Mouse (Mus musculus) midbrain, postnatal 0 days (tissue): ENCODE measurements around the gene Fam167b. TPM values are rescaled to one million over a fixed set of nuclear protein-coding genes. Genes with fewer than 3 reads are reported as not detected.
"Not testable (repeated sequence)": the region's sequence is repeated elsewhere in the genome, so short reads cannot be mapped to it uniquely, and the experiment has no call there.

Source experiments
- ATAC-seq: fragments of 200-750 bp; cut with Nextera tagmentation; 2 replicates; pipeline ENCODE4 v1.8.0; 2017; ENCODE audit warnings: moderate number of reproducible peaks, mild to moderate bottlenecking, moderate TSS enrichment, moderate library complexity; ENCODE audit not compliant: low FRiP score
- DNase-seq: peaks from one replicate; pipeline ENCODE4 v3.0.0-alpha.2; 2015; ENCODE audit warnings: low spot score
- H3K27ac ChIP-seq: fragments of 300-500 bp; sonication (generic); 2 replicates; pipeline ENCODE4 v1.5.1; 2014; ENCODE audit warnings: low read depth, mild to moderate bottlenecking, low read length, mixed read lengths
- H3K27me3 ChIP-seq: fragments of 300-500 bp; sonication (generic); 2 replicates; pipeline ENCODE4 v1.6.1; 2014; ENCODE audit warnings: low read length, control low read depth, mixed read lengths; ENCODE audit not compliant: insufficient read depth
- H3K36me3 ChIP-seq: fragments of 300-500 bp; sonication (generic); 2 replicates; pipeline ENCODE4 v1.6.1; 2014; ENCODE audit warnings: low read length, control low read depth, mixed read lengths; ENCODE audit not compliant: insufficient read depth
- H3K4me1 ChIP-seq: fragments of 300-500 bp; sonication (generic); 2 replicates; pipeline ENCODE4 v1.6.1; 2014; ENCODE audit warnings: mild to moderate bottlenecking, control low read depth, antibody characterized with exemption, low read length, mixed read lengths; ENCODE audit not compliant: insufficient read depth
- H3K4me2 ChIP-seq: fragments of 300-500 bp; sonication (generic); 2 replicates; pipeline ENCODE4 v1.6.1; 2014; ENCODE audit warnings: low read depth, mild to moderate bottlenecking, low read length, mixed read lengths; ENCODE audit not compliant: poor library complexity, severe bottlenecking
- H3K4me3 ChIP-seq: fragments of 300-500 bp; sonication (generic); 2 replicates; pipeline ENCODE4 v1.5.1; 2014; ENCODE audit warnings: low read depth, mild to moderate bottlenecking, low read length, moderate library complexity
- H3K9ac ChIP-seq: fragments of 300-500 bp; sonication (generic); replicated peaks from 2 replicates; pipeline ENCODE4 v1.6.1; 2014; ENCODE audit warnings: mild to moderate bottlenecking, low read length, moderate library complexity, mixed read lengths; ENCODE audit not compliant: poor library complexity, severe bottlenecking
- H3K9me3 ChIP-seq: fragments of 300-500 bp; sonication (generic); 2 replicates; pipeline ENCODE4 v1.6.1; 2016; ENCODE audit warnings: low read length, control low read depth
- CTCF ChIP-seq: IDR thresholded peaks from 2 replicates; pipeline ENCODE4 v1.5.1; 2016; ENCODE audit warnings: antibody characterized with exemption, mild to moderate bottlenecking
- WGBS: fragments of 180-500 bp; shearing (Covaris S2); extraction: QIAGEN DNeasy Blood & Tissue Kit; methylation state at CpG from one replicate; pipeline ENCODE4 v1.1.7; 2014; 5-methylcytosine and 5-hydroxymethylcytosine counted together
- microRNA-seq: library from miRNA; unstranded; fragments of <30 nt; microRNA quantifications from one replicate; pipeline ENCODE4, GENCODE M21; 2016; ENCODE audit warnings: borderline number of aligned reads
- polyA plus RNA-seq: library from polyadenylated mRNA; unstranded; fragments of >200 nt; fragmentation: Nextera tagmentation; extraction: Ambion mirVana; gene quantifications from 2 replicates; pipeline ENCODE4 v1.2.1, GENCODE M21; 2015
- total RNA-seq: library from RNA; depleted of rRNA; stranded (reverse); fragments of >200 nt; gene quantifications from 2 replicates; pipeline ENCODE4 v1.2.3, GENCODE M21; 2014; rRNA removed

Fam167b gene
- total and polyA plus RNA-seq, 2 experiments from 2014 or later, result not detected

DNA sequence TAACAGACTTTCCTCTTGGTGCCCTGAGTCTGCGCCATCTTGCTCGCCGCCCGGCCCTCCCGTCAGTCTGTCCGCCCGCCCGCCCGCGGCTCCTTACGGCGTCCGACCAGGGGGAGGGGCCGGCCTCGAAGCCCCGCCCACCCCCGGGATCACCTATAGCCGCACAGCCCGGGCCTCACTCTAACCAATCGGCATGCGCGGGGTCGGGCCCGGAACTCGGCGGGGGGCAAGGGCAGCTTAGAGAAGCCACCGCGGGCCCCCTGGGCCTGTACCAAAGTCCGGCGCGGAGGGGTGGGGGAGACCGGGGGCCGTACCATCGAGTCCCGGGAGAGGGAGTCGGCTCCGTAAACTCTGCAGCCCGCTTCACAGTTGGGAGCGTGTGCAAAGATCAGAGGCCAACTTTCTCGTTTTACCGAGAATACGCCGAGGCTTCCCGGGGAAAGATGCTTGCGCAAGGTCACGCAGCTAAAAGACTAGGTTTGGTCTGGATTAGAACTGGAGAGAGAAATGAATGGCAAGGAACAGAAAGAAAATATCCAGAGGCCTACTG, 35.7 kb downstream of the Fam167b start, which contains the start of gene Hdac1:
Gene Hdac1, minus strand, starts transcription at position 122 of the 550 bp plus-strand sequence.
- no peaks in the 10 kb centered on the region for H3K9me3 ChIP-seq
- peak; percentile 10; the same call in 1 of the 2 replicates for TF ChIP-seq CTCF
- 2% methylated on average over 45 of the region's 46 CpGs for WGBS
- H3K9ac ChIP-seq, result peak within 1 kb of the TSS; percentile 70
- peaks cover 6% of the 10 kb centered on the region for H3K4me1 ChIP-seq
- H3K36me3 ChIP-seq, result no peaks in the 10 kb centered on the region
- H3K27ac ChIP-seq, result peak within 1 kb of the TSS; percentile 62
- peak; percentile 98 for DNase-seq
- peak; percentile 98 for ATAC-seq
- peak within 1 kb of the TSS; percentile 75 for H3K4me2 ChIP-seq
- peak within 1 kb of the TSS; percentile 73 for H3K4me3 ChIP-seq
- no peaks in the 10 kb centered on the region for H3K27me3 ChIP-seq

DNA sequence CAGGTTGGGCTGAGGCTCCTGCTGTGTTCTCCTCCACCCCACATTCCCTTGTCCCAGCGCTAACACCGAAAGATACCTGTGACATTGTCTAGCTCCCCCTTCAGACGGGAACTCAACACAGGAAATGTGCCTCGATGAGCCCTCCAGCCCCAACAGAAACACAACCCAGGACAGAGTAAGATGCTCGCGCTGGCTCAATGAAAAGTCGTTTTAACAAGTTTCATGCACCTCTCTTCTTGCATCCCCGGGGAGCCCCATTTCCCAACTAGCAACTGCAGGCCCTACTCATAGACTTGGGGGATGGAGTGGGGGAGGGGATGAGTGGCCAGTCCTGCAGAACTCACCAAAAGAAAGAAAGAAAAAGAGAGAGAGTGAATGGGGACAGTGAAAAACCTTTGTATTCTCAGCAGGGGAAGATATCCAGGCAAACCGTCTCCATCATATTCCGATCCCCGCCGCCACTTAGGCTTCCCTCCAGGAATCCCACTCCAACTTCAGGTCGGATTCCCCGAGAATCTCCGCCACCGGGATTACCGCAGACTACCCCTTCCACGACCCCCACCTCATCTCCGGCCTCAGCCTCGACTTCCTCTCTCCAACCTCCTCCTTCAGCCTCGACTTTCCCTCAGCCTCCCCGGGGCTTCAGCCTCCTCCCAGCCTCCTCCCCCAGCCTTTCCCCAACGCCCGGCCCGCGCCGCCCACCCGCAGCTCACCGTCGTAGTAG, 36.3 kb downstream of the Fam167b start:
- under 1% methylated on average over 30 of the region's 30 CpGs for WGBS
- peak overlapping the region; percentile 70 for H3K9ac ChIP-seq
- peak; percentile 41; the same call in 1 of the 2 replicates for TF ChIP-seq CTCF
- ATAC-seq (no peak), DNase-seq (no peak)
- no peaks in the 10 kb centered on the region for H3K36me3 ChIP-seq
- peak overlapping the region; percentile 62 for H3K27ac ChIP-seq
- H3K4me2 ChIP-seq, result peak overlapping the region; percentile 75
- no peaks in the 10 kb centered on the region for H3K27me3 ChIP-seq
- peak overlapping the region; percentile 73 for H3K4me3 ChIP-seq
- H3K9me3 ChIP-seq, result no peaks in the 10 kb centered on the region
- H3K4me1 ChIP-seq, result peaks cover 6% of the 10 kb centered on the region

DNA sequence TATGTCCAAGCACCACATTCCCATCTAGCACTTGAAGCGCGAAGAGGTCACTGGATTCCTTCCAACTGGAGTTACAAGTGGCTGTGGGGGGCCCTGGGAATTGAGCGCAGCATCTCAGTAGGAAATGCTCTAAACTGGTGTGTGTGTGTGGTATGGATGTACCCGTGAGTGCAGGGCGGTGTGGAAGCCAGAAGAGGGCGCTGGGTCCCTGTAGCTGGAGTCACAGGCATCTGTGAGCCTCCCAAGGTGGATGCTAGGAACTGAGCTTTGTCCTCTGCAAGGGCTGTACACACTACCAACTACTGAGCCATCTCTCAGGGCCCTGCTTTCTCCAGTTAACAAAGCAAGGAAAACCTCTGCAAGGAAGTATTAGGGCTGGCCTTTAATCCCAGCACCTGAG, 38.3 kb downstream of the Fam167b start:
- Histone ChIP-seq H3K9me3 (no peaks in the 10 kb centered on the region), H3K36me3 (no peaks in the 10 kb centered on the region), H3K9ac (no peak overlapping the region), H3K4me3 (no peak overlapping the region), H3K4me2 (no peak overlapping the region), H3K27ac (no peak overlapping the region), H3K4me1 (peaks cover 6% of the 10 kb centered on the region), H3K27me3 (no peaks in the 10 kb centered on the region)
- ATAC-seq (no peak), DNase-seq (no peak)
- WGBS, result 92% methylated on average over 6 of the region's 6 CpGs
- TF ChIP-seq CTCF, result peak; percentile 39; the same call in 1 of the 2 replicates

DNA sequence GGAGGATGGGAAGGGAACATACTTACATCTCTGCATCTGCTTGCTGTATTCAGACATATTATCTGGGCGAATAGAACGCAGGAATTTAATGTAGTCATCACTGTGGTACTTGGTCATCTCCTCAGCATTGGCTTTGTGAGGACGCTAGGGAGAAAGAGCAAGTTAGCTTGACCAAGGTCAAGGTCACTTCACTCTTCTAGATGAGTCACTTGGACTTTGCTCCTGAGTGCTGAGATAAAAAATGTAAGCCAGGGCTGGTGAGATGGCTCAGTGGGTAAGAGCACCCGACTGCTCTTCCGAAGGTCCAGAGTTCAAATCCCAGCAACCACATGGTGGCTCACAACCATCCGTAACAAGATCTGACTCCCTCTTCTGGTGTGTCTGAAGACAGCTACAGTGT, 49.4 kb downstream of the Fam167b start:
- ATAC-seq, H3K9me3 ChIP-seq, H3K4me1 ChIP-seq, H3K27me3 ChIP-seq, H3K4me2 ChIP-seq, H3K27ac ChIP-seq, H3K9ac ChIP-seq, DNase-seq, H3K4me3 ChIP-seq: not testable (repeated sequence)
- peaks cover 32% of the 10 kb centered on the region for H3K36me3 ChIP-seq
- 94% methylated on average over 5 of the region's 6 CpGs for WGBS

Small RNA genes lying within 50 kb of the gene (microRNA-seq; reads per million reads assigned to microRNA genes)
- gene Mir8119, result not detected

Other genes with a start within 250 kb of the Fam167b start
- gene Rbbp4, start 243.2 kb downstream of the Fam167b start, total RNA-seq, result 79.2 and 82.4 TPM in 2 replicates
- 187 and 198 TPM in 2 replicates for gene Rbbp4, start 243.2 kb downstream of the Fam167b start, polyA plus RNA-seq
- gene Zbtb8os, start 242.9 kb downstream of the Fam167b start, total RNA-seq, result 2.9 and 4.1 TPM in 2 replicates
- gene Zbtb8os, start 242.9 kb downstream of the Fam167b start, polyA plus RNA-seq, result 15.6 and 20.6 TPM in 2 replicates
- gene Zbtb8a, start 200.4 kb downstream of the Fam167b start, total RNA-seq, result 22.9 and 25.2 TPM in 2 replicates
- gene Zbtb8a, start 200.4 kb downstream of the Fam167b start, polyA plus RNA-seq, result 15.5 and 15.8 TPM in 2 replicates
- gene Zbtb8b, start 137.7 kb downstream of the Fam167b start, total RNA-seq, result 14.3 and 15.1 TPM in 2 replicates
- 14.5 and 15.9 TPM in 2 replicates for gene Zbtb8b, start 137.7 kb downstream of the Fam167b start, polyA plus RNA-seq
- 53.7 and 58.9 TPM in 2 replicates for gene Bsdc1, start 117.0 kb downstream of the Fam167b start, total RNA-seq
- 27.0 and 27.1 TPM in 2 replicates for gene Bsdc1, start 117.0 kb downstream of the Fam167b start, polyA plus RNA-seq
- 0.16 and 2.5 TPM in 2 replicates for gene Tssk3, start 87.5 kb downstream of the Fam167b start, total RNA-seq
- 1.7 and 1.8 TPM in 2 replicates for gene Tssk3, start 87.5 kb downstream of the Fam167b start, polyA plus RNA-seq
- gene Fam229a, start 87.4 kb downstream of the Fam167b start, total RNA-seq, result 2.2 TPM in 1 of 2 replicates, not detected in the other
- 4.3 and 5.4 TPM in 2 replicates for gene Fam229a, start 87.4 kb downstream of the Fam167b start, polyA plus RNA-seq
- 1,529 and 1,586 TPM in 2 replicates for gene Marcksl1, start 65.0 kb downstream of the Fam167b start, total RNA-seq
- gene Marcksl1, start 65.0 kb downstream of the Fam167b start, polyA plus RNA-seq, result 1,678 and 1,776 TPM in 2 replicates
- 28.3 and 31.2 TPM in 2 replicates for gene Hdac1, start 35.8 kb downstream of the Fam167b start, total RNA-seq
- 48.4 and 48.9 TPM in 2 replicates for gene Hdac1, start 35.8 kb downstream of the Fam167b start, polyA plus RNA-seq
- 17.5 and 20.4 TPM in 2 replicates for gene Lck, start 4.9 kb downstream of the Fam167b start, total RNA-seq
- 17.5 and 20.7 TPM in 2 replicates for gene Lck, start 4.9 kb downstream of the Fam167b start, polyA plus RNA-seq
- 282 and 300 TPM in 2 replicates for gene Eif3i, start 22.1 kb upstream of the Fam167b start, total RNA-seq
- gene Eif3i, start 22.1 kb upstream of the Fam167b start, polyA plus RNA-seq, result 213 and 222 TPM in 2 replicates
- gene Tmem234, start 22.1 kb upstream of the Fam167b start, total RNA-seq, result 146 and 189 TPM in 2 replicates
- 210 and 232 TPM in 2 replicates for gene Tmem234, start 22.1 kb upstream of the Fam167b start, polyA plus RNA-seq
- 0.82 and 3.9 TPM in 2 replicates for gene Dcdc2b, start 35.7 kb upstream of the Fam167b start, total RNA-seq
- gene Dcdc2b, start 35.7 kb upstream of the Fam167b start, polyA plus RNA-seq, result 2.7 and 4.4 TPM in 2 replicates
- gene Iqcc, start 40.5 kb upstream of the Fam167b start, total RNA-seq, result 7.9 and 33.0 TPM in 2 replicates
- 17.2 and 20.2 TPM in 2 replicates for gene Iqcc, start 40.5 kb upstream of the Fam167b start, polyA plus RNA-seq
- 78.8 and 96.0 TPM in 2 replicates for gene Ccdc28b, start 45.4 kb upstream of the Fam167b start, total RNA-seq
- gene Ccdc28b, start 45.4 kb upstream of the Fam167b start, polyA plus RNA-seq, result 174 and 182 TPM in 2 replicates
- gene Txlna, start 62.5 kb upstream of the Fam167b start, total RNA-seq, result 33.4 and 38.2 TPM in 2 replicates
- 25.6 and 27.2 TPM in 2 replicates for gene Txlna, start 62.5 kb upstream of the Fam167b start, polyA plus RNA-seq
- 63.1 and 65.3 TPM in 2 replicates for gene Kpna6, start 94.2 kb upstream of the Fam167b start, total RNA-seq
- 13.5 and 14.9 TPM in 2 replicates for gene Kpna6, start 94.2 kb upstream of the Fam167b start, polyA plus RNA-seq
- 26.0 and 29.6 TPM in 2 replicates for gene Tmem39b, start 118.3 kb upstream of the Fam167b start, total RNA-seq
- 15.9 and 16.4 TPM in 2 replicates for gene Tmem39b, start 118.3 kb upstream of the Fam167b start, polyA plus RNA-seq
- gene Khdrbs1, start 163.8 kb upstream of the Fam167b start, total RNA-seq, result 80.8 and 101 TPM in 2 replicates
- gene Khdrbs1, start 163.8 kb upstream of the Fam167b start, polyA plus RNA-seq, result 78.0 and 87.2 TPM in 2 replicates
- 94.0 and 117 TPM in 2 replicates for gene Ptp4a2, start 232.7 kb upstream of the Fam167b start, total RNA-seq
- gene Ptp4a2, start 232.7 kb upstream of the Fam167b start, polyA plus RNA-seq, result 202 and 245 TPM in 2 replicates